Mouse (Mus musculus) brain, embryonic 14.5 days (tissue): ENCODE data around the gene Nxn.

ENCODE experiments used
- CTCF ChIP-seq: fragments of 200-500 bp; IDR thresholded peaks from 2 replicates; pipeline ENCODE4 v1.5.1; 2012; ENCODE audit warnings: inconsistent platforms, mild to moderate bottlenecking, moderate library complexity, borderline replicate concordance; ENCODE audit not compliant: insufficient read depth, insufficient read length; ENCODE audit errors: extremely low read depth
- POLR2A ChIP-seq: fragments of 200-500 bp; IDR thresholded peaks from 2 replicates; pipeline ENCODE4 v1.6.1; 2012; ENCODE audit warnings: mild to moderate bottlenecking, inconsistent platforms, borderline replicate concordance; ENCODE audit not compliant: poor library complexity, insufficient read depth, insufficient read length, severe bottlenecking; ENCODE audit errors: extremely low read depth

DNA sequence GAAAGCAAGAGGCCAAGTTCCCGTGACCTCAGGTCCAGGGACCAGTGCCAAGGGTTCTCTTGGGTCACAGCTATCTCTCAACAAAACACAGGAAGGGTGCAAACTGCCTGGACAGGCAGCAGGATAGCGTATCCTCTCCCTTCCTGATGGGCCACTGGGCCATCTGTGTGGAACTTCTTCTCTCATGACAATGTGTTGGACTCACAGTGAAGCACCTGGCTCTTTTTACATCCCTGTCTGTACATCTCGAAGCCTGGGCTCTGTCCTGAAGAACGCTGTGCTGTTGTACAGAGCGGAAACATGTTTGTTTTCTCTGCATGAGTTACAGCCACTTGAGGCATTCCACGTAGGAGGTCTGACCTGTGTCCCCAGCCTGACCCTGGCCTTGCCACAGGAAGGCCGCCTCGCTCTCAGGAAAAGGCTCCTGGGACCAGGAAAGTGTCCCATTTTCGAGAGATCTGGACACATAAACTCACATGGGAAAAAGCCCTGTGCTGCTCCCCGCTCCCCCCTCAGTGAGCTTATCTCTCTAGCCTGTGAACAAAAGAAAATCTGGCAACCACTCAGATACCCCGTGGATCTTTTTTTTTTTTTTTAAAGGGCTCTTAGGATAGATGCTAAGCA, 18.9 kb downstream of the Nxn start:
- TF ChIP-seq CTCF (no peak), POLR2A (no peak)
